Mouse (Mus musculus): ENCODE data around the gene Gm960. TPM values are rescaled to one million over a fixed set of nuclear protein-coding genes. Genes with fewer than 3 reads are reported as not detected.

The Gm960 gene
- polyA plus RNA-seq, 1 experiment = 4.9 TPM

GRCm38 (mm10) chr19:4658156-4658555 is 40.3 kb downstream of the Gm960 start:
- H3K4me1 ChIP-seq (ENCODE audit: control insufficient read depth, insufficient read depth, low read length) = no peaks in the 10 kb centered on the region
- H3K36me3 ChIP-seq (ENCODE audit: control insufficient read depth, insufficient read depth, low read length) = no peaks in the 10 kb centered on the region
- TF ChIP-seq CTCF (IDR thresholded peaks at IDR 0.05; ENCODE audit: control insufficient read depth, insufficient read depth, insufficient replicate concordance, low read depth, low read length) (no peak), POLR2A (IDR thresholded peaks at IDR 0.05; ENCODE audit: control insufficient read depth, low read depth, low read length) (no peak)
- no peaks in the 10 kb centered on the region for H3K27me3 ChIP-seq (ENCODE audit: control insufficient read depth, insufficient read depth, low read length)
- H3K27ac ChIP-seq (ENCODE audit: control insufficient read depth, insufficient read depth, low read depth, low read length) = no peak overlapping the region
- H3K4me3 ChIP-seq (ENCODE audit: control insufficient read depth, low read depth, low read length) = no peak overlapping the region

DNA sequence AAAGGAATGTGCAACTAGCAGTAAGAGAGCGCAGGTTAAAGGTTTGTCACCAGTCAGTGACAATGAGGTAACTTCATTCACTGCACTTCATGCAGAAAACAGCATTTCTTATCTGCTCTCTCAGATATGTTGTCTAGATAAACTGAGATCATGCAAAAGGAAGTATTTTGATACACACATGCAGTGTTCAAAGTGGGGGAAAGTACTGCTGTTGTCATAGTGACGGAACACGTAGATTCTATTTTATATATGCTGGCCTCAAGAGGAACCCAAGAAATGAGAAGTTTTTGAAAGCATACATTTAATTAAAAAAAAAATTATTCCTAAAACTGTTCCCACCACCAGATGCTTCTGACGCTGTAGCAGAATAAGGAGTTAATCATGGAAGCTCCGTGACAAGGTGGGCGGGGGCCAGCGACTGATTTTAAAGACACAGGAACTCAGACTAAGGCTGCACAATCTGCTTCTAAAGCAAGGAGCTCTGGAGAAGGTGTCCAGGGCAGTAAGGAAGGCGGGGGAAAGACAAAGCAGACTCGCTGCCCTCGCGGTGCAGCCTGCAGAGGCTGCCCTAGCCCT is 51.5 kb downstream of the Gm960 start:
- H3K27ac ChIP-seq (ENCODE audit: control insufficient read depth, insufficient read depth, low read depth, low read length) = no peak overlapping the region
- H3K36me3 ChIP-seq (ENCODE audit: control insufficient read depth, insufficient read depth, low read length) = no peaks in the 10 kb centered on the region
- H3K27me3 ChIP-seq (ENCODE audit: control insufficient read depth, insufficient read depth, low read length) = no peaks in the 10 kb centered on the region
- H3K4me3 ChIP-seq (ENCODE audit: control insufficient read depth, low read depth, low read length) = no peak overlapping the region
- H3K4me1 ChIP-seq (ENCODE audit: control insufficient read depth, insufficient read depth, low read length) = no peaks in the 10 kb centered on the region
- TF ChIP-seq CTCF (IDR thresholded peaks at IDR 0.05; ENCODE audit: control insufficient read depth, insufficient read depth, insufficient replicate concordance, low read depth, low read length) = no peak

DNA sequence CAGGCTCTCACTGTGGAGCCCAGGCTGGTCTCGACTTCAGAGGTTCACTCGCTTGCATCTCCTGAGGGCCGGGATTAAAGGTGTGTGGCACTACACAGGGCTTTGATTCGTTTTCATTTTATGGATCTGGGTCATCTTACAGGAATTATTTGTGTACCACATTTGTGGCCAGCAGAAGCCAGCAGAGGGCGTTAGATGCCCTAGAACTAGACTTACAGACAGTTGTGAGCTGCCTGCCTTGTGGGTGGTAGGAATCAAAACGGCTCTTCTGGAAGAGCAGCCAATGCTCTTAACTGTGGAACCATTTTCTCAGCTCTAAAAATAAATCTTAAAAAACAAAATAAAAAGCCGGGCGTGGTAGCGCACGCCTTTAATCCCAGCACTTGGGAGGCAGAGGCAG is 54.2 kb downstream of the Gm960 start:
- Histone ChIP-seq H3K4me1 (ENCODE audit: control insufficient read depth, insufficient read depth, low read length) (no peaks in the 10 kb centered on the region), H3K27ac (ENCODE audit: control insufficient read depth, insufficient read depth, low read depth, low read length) (no peak overlapping the region), H3K36me3 (ENCODE audit: control insufficient read depth, insufficient read depth, low read length) (no peaks in the 10 kb centered on the region), H3K4me3 (ENCODE audit: control insufficient read depth, low read depth, low read length) (no peak overlapping the region), H3K27me3 (ENCODE audit: control insufficient read depth, insufficient read depth, low read length) (no peaks in the 10 kb centered on the region)
- TF ChIP-seq CTCF (IDR thresholded peaks at IDR 0.05; ENCODE audit: control insufficient read depth, insufficient read depth, insufficient replicate concordance, low read depth, low read length) = no peak
- TF ChIP-seq POLR2A (IDR thresholded peaks at IDR 0.05; ENCODE audit: control insufficient read depth, low read depth, low read length) = no peak

- Histone ChIP-seq H3K36me3 (ENCODE audit: control insufficient read depth, insufficient read depth, low read length) (no peaks in the 10 kb centered on the region), H3K4me3 (ENCODE audit: control insufficient read depth, low read depth, low read length) (no peak overlapping the region), H3K27me3 (ENCODE audit: control insufficient read depth, insufficient read depth, low read length) (no peaks in the 10 kb centered on the region), H3K27ac (ENCODE audit: control insufficient read depth, insufficient read depth, low read depth, low read length) (no peak overlapping the region), H3K4me1 (ENCODE audit: control insufficient read depth, insufficient read depth, low read length) (no peaks in the 10 kb centered on the region)
- TF ChIP-seq CTCF (IDR thresholded peaks at IDR 0.05; ENCODE audit: control insufficient read depth, insufficient read depth, insufficient replicate concordance, low read depth, low read length) (no peak), POLR2A (IDR thresholded peaks at IDR 0.05; ENCODE audit: control insufficient read depth, low read depth, low read length) (no peak)
These were observed 62.5 kb downstream of the Gm960 start for GRCm38 (mm10) chr19:4635986-4636385.

- no peak overlapping the region for H3K27ac ChIP-seq (ENCODE audit: control insufficient read depth, insufficient read depth, low read depth, low read length)
These were observed 69.6 kb downstream of the Gm960 start for GRCm38 (mm10) chr19:4628819-4629218.

DNA sequence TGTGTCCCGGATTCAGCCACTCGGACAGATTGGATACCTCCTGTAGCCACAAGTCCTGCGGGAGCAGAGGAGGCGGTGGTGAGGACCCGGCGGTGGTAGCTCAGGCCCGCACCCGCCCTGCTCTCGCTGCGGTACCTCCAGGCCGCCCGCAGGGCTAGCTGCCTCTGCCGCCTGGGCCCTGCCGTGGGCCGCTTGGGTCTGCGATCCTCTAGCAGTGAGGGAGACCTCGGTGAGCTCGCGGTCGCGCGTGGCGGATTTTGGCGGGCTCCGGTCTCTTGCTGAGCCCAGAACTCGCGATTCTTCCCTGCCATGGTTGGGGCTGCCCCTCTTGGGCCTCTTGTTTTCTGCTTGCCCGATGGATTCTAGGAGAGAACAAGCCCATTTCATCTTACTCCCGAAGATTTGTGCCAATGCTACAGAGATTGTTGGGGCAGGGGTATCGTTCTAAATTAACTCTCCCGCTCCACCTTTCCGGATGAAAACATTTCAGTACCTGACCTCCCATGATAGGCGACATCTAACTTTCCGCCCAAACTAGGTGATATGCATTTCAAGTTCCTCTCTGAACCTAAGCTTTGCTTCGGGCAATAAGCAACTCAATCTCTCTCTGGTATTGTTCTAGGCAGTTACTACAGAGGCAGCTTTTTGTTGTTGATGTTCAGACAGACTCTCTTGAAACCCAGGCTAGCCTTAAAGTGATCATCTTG is 72.5 kb downstream of the Gm960 start:
- Histone ChIP-seq H3K4me3 (ENCODE audit: control insufficient read depth, low read depth, low read length) (peak overlapping the region; percentile 88), H3K27ac (ENCODE audit: control insufficient read depth, insufficient read depth, low read depth, low read length) (peak overlapping the region; percentile 80), H3K36me3 (ENCODE audit: control insufficient read depth, insufficient read depth, low read length) (no peaks in the 10 kb centered on the region; the same call in 1 of the 2 replicates), H3K4me1 (ENCODE audit: control insufficient read depth, insufficient read depth, low read length) (peaks cover 7% of the 10 kb centered on the region), H3K27me3 (ENCODE audit: control insufficient read depth, insufficient read depth, low read length) (no peaks in the 10 kb centered on the region)
- no peak for TF ChIP-seq POLR2A (IDR thresholded peaks at IDR 0.05; ENCODE audit: control insufficient read depth, low read depth, low read length)
- TF ChIP-seq CTCF (IDR thresholded peaks at IDR 0.05; ENCODE audit: control insufficient read depth, insufficient read depth, insufficient replicate concordance, low read depth, low read length) = no peak

More at GRCm38 (mm10) chr19:4628819-4629218, 69.6 kb downstream of the Gm960 start:
- H3K36me3 ChIP-seq (ENCODE audit: control insufficient read depth, insufficient read depth, low read length) = no peaks in the 10 kb centered on the region
- H3K4me1 ChIP-seq (ENCODE audit: control insufficient read depth, insufficient read depth, low read length) = peaks cover 7% of the 10 kb centered on the region
- TF ChIP-seq POLR2A (IDR thresholded peaks at IDR 0.05; ENCODE audit: control insufficient read depth, low read depth, low read length) (no peak), CTCF (IDR thresholded peaks at IDR 0.05; ENCODE audit: control insufficient read depth, insufficient read depth, insufficient replicate concordance, low read depth, low read length) (peak; percentile 30; the same call in 1 of the 2 replicates)
- no peaks in the 10 kb centered on the region for H3K27me3 ChIP-seq (ENCODE audit: control insufficient read depth, insufficient read depth, low read length)
- no peak overlapping the region for H3K4me3 ChIP-seq (ENCODE audit: control insufficient read depth, low read depth, low read length)

- Histone ChIP-seq H3K27ac (ENCODE audit: control insufficient read depth, insufficient read depth, low read depth, low read length) (peak within 1 kb of the TSS; percentile 81), H3K36me3 (ENCODE audit: control insufficient read depth, insufficient read depth, low read length) (no peaks in the 10 kb centered on the region; the same call in 1 of the 2 replicates), H3K27me3 (ENCODE audit: control insufficient read depth, insufficient read depth, low read length) (no peaks in the 10 kb centered on the region), H3K4me3 (ENCODE audit: control insufficient read depth, low read depth, low read length) (peak within 1 kb of the TSS; percentile 88), H3K4me1 (ENCODE audit: control insufficient read depth, insufficient read depth, low read length) (peaks cover 7% of the 10 kb centered on the region)
- TF ChIP-seq POLR2A (IDR thresholded peaks at IDR 0.05; ENCODE audit: control insufficient read depth, low read depth, low read length) (peak; percentile 73), CTCF (IDR thresholded peaks at IDR 0.05; ENCODE audit: control insufficient read depth, insufficient read depth, insufficient replicate concordance, low read depth, low read length) (no peak)
These were observed 73.2 kb downstream of the Gm960 start, which contains the start of gene Rce1 for GRCm38 (mm10) chr19:4625179-4625828. Gene Rce1 (minus strand): TSS chr19:4625641.
